Mouse (Mus musculus): ENCODE data around the gene Snd1.

The Snd1 gene

DNA sequence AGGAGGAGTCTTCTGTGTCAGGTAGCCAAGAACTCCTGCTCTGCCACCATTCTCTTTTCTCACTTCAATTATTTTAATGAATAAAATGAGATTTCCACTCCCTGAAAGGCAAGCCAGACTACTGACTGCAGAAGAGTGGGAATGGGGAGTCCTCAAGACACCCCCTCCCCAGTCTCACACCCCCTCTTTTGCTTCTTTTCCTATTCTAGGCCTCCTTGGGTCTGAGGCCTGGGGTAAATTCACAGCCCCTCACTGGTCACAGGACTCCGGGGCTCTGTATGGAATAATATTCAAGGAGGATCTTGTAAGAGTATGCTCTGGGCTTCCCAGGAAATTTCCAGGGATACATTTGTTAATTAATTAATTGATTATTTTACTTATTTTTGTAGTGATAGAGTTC lies 507.9 kb downstream of the Snd1 start:
- no peak for DNase-seq
